Mouse (Mus musculus) cerebellum, adult (tissue): ENCODE measurements at regions not wholly inside any gene's neighbourhood (a gene's known extent, or its start where the extent isn't known, plus 50 kb on each side); places are given as distances from the start of the nearest gene placed in this dataset.

ENCODE experiments used
- ATAC-seq: cut with Nextera tagmentation; 2 replicates; pipeline ENCODE4 v1.9.2; 2017; ENCODE audit warnings: mild to moderate bottlenecking, moderate library complexity, mixed read lengths; ENCODE audit not compliant: insufficient number of reproducible peaks, low FRiP score, low TSS enrichment

- no peak for ATAC-seq
These were observed 81.7 kb upstream of the Ubr2 start for GRCm38 (mm10) chr17:47092076-47092475.

GRCm38 (mm10) chr17:47089769-47090168 is 79.4 kb upstream of the Ubr2 start:
- no peak for ATAC-seq

- no peak for ATAC-seq
These were observed 58.9 kb upstream of the Ubr2 start for GRCm38 (mm10) chr17:47069206-47069605.

- ATAC-seq, result no peak
These were observed 55.0 kb upstream of the Ubr2 start for GRCm38 (mm10) chr17:47065307-47065901.

- ATAC-seq, result no peak
These were observed 54.4 kb upstream of the Ubr2 start for GRCm38 (mm10) chr17:47064592-47065306.

- ATAC-seq, result no peak
These were observed 53.6 kb upstream of the Ubr2 start for GRCm38 (mm10) chr17:47064006-47064405.

- no peak for ATAC-seq
These were observed 50.8 kb upstream of the Ubr2 start for GRCm38 (mm10) chr17:47061031-47061620.
